Mouse (Mus musculus) myocyte (in vitro differentiated cells): ENCODE results near the gene Siah1a.

Source experiments
- POLR2A ChIP-seq: IDR thresholded peaks from one replicate; pipeline ENCODE4 v1.6.1; 2011; ENCODE audit warnings: low read depth, mild to moderate bottlenecking, control low read depth, moderate library complexity; ENCODE audit not compliant: insufficient read length
- TCF12 ChIP-seq: IDR thresholded peaks from one replicate; pipeline ENCODE4 v1.6.1; 2011; ENCODE audit warnings: mild to moderate bottlenecking, control low read depth; ENCODE audit not compliant: poor library complexity, insufficient read depth, severe bottlenecking

DNA sequence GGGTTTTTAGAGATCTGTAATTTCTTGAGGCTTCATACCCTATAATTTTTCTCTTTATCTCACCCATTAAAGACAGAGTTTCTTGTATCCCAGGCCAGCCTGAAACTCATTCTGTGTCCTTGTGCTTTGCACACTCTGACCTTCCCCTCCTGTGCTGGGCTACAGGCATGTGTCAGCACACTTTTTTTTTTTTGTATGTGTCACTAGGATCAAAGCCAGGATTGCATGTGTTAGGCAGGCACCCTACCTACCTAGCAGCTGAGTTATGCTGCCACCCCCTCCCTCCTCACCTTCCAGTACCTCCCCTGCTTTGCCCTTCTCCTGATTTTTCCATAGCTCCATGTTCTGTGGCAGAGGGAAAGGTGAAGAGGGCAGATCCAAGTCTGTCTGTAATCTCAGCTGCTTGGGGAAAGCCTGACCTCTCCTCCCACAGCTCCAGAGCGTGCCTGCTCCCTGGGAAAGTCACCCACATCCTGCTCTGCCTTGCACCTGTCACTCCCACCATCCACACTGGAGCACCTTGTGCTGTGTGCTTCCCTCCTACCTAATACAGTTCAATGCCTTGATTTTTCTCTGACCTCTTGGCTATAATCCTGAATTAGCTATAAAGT is 46.8 kb downstream of the Siah1a start:
- no peak for TF ChIP-seq POLR2A
- TF ChIP-seq TCF12 = no peak
